In the genomic region with DNA sequence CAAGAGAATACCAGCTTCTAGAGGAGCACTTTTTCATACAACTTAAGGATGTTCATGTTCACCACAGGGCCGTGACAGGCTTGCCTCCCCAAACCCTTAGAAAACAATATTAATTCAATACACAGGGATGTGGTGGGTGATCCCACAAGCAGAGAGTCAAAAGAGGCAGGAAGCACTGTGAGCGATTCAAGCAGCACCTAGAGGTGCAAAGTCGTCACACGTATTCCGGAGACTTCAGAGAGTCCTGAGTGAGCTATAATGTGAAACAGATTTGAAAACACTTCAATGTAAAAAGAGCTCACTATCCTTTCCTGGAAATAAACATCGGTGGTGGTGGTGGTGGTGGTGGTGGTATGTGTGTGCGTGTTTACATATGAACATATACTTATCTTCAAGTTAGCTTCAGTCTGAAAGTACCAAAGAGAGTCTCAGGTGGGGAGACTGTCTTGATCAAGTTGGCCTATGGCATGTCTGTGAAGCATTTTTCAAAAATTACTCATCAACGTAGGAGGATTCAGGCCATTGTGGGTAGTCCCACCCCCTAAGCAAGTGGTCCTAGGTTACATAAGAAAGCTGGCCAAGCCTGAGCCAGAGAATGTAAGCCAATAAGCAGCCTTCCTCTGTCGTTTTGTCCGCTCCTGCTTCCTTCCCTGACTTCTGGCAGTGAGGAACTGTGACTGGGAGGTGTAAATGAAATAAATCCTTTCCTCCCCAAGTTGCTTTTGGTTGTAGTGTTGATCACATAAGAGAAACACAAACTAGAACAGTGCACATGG, we compare ENCODE assay signal across 19 mouse cellular contexts. TPM values are rescaled to one million over a fixed set of nuclear protein-coding genes. Genes with fewer than 3 reads are reported as not detected.
DNase-seq lines count a peak whose midpoint lies in the region; ATAC-seq lines count a peak whose summit lies in the region.
"Had no signal": no experiment of that assay in that cellular context is flagged by ENCODE, and none has a peak within 500 bp of the region (broad histone marks: within the 10 kb centered on the region; RNA-seq: fewer than 3 reads in every experiment).

No protein-coding gene starts in this region.

- ATAC-seq in midbrain, embryonic 15.5 days (replicated peaks): no peak
- ATAC-seq: forebrain, embryonic 14.5 days had no signal

- H3K27me3 ChIP-seq in midbrain, embryonic 15.5 days (replicated peaks): no peaks in the 10 kb centered on the region
- no peaks in the 10 kb centered on the region for H3K27me3 ChIP-seq in hindbrain, embryonic 10.5 days (ENCODE audit: insufficient read depth, poor library complexity, severe bottlenecking)
- H3K27me3 ChIP-seq: CH12.LX; heart, embryonic 15.5 days; midbrain, embryonic 12.5 days; neural tube, embryonic 15.5 days; stomach, embryonic 15.5 days had no signal

- H3K9me3 ChIP-seq in midbrain, embryonic 15.5 days: no peaks in the 10 kb centered on the region
- H3K9me3 ChIP-seq in hindbrain, embryonic 10.5 days: no peaks in the 10 kb centered on the region
- H3K9me3 ChIP-seq: heart, embryonic 15.5 days; limb, embryonic 10.5 days; midbrain, embryonic 12.5 days; neural tube, embryonic 15.5 days; stomach, embryonic 15.5 days had no signal

- 82% methylated on average over 10 of the region's 10 CpGs for WGBS in midbrain, embryonic 15.5 days
- 78% methylated on average over 10 of the region's 10 CpGs for WGBS in hindbrain, embryonic 10.5 days

- H3K4me1 ChIP-seq in midbrain, embryonic 15.5 days: no peaks in the 10 kb centered on the region; the same call in 1 of the 2 replicates
- H3K4me1 ChIP-seq in hindbrain, embryonic 10.5 days (replicated peaks): 0 out of 2 replicates have a peak, but pooled peaks cover 4% of the 10 kb centered on the region

- no peak overlapping the region for H3K4me3 ChIP-seq in midbrain, embryonic 15.5 days
- H3K4me3 ChIP-seq in hindbrain, embryonic 10.5 days: no peak overlapping the region
- H3K4me3 ChIP-seq: erythroblast, embryonic 14.5 days; heart, embryonic 15.5 days; limb, embryonic 10.5 days; midbrain, embryonic 12.5 days; neural tube, embryonic 15.5 days; stomach, embryonic 15.5 days had no signal

- intact Hi-C loops in heart, postnatal 36 days (cut with DNase I): no loop called here

- DNase-seq in heart, adult 11 months: peak; percentile 89
- no peak for DNase-seq in heart, postnatal 36 days
- peak; percentile 54 for DNase-seq in 3T3-L1 (ENCODE audit: low read depth, low spot score)
- DNase-seq in CD4-positive, CD25-positive, alpha-beta regulatory T cell, adult 2 months (ENCODE audit: low read depth, low spot score): peak; percentile 45
- peak; percentile 53 for DNase-seq in induced T-regulatory cell, adult 2 months (ENCODE audit: low read depth)
- no peak for DNase-seq in hindbrain, embryonic 10.5 days (ENCODE audit: low spot score)
- DNase-seq: gastrocnemius, postnatal 25 days; kidney, adult 2 months; kidney, postnatal 10 days; thymus, adult 2 months had no signal

- H3K36me3 ChIP-seq in midbrain, embryonic 15.5 days (replicated peaks): no peaks in the 10 kb centered on the region
- H3K36me3 ChIP-seq in hindbrain, embryonic 10.5 days: no peaks in the 10 kb centered on the region
- H3K36me3 ChIP-seq: heart, embryonic 15.5 days; limb, embryonic 10.5 days; midbrain, embryonic 12.5 days; neural tube, embryonic 15.5 days; stomach, embryonic 15.5 days had no signal

- no peak overlapping the region for H3K9ac ChIP-seq in midbrain, embryonic 15.5 days
- H3K9ac ChIP-seq: heart, embryonic 15.5 days; midbrain, embryonic 12.5 days; neural tube, embryonic 15.5 days; stomach, embryonic 15.5 days had no signal

- H3K4me2 ChIP-seq in midbrain, embryonic 15.5 days: no peak overlapping the region
- H3K4me2 ChIP-seq: heart, embryonic 15.5 days; midbrain, embryonic 12.5 days; neural tube, embryonic 15.5 days; stomach, embryonic 15.5 days had no signal

- no peak overlapping the region for H3K27ac ChIP-seq in midbrain, embryonic 15.5 days
- no peak overlapping the region for H3K27ac ChIP-seq in hindbrain, embryonic 10.5 days
- H3K27ac ChIP-seq: heart, embryonic 15.5 days; limb, embryonic 10.5 days; midbrain, embryonic 12.5 days; neural tube, embryonic 15.5 days; stomach, embryonic 15.5 days had no signal

RNA-seq across cellular contexts. Expression of a gene that starts 17.9 kb away (rescaled TPM):
- total RNA-seq in heart, postnatal 36 days (2021): 10 to 100 TPM in 1 of 2 experiments, 1 to 10 TPM in 1; 7.4 to 13.1 TPM
- 5.1 and 5.6 TPM in 2 replicates for polyA plus RNA-seq in midbrain, embryonic 15.5 days (2015; fragmentation: Nextera tagmentation; extraction: Ambion mirVana)
- polyA plus RNA-seq in hindbrain, embryonic 10.5 days (2016; fragmentation: Nextera tagmentation; extraction: Ambion mirVana): 3.3 and 4.0 TPM in 2 replicates

Comparison
In these comparisons a context has a peak if more than half of its experiments do, and no peak if none do; other contexts are left out.
1. DNase-seq: peak in heart, adult 11 months (single experiment), 3T3-L1 (single experiment), CD4-positive, CD25-positive, alpha-beta regulatory T cell, adult 2 months (single experiment) and induced T-regulatory cell, adult 2 months (single experiment); none in heart, postnatal 36 days (0 of 2) and hindbrain, embryonic 10.5 days (single experiment).